Mouse (Mus musculus): Measurements from ENCODE around the gene Zfp956. TPM values are rescaled to one million over a fixed set of nuclear protein-coding genes. Genes with fewer than 3 reads are reported as not detected.
A peak's percentile ranks its signal among the peaks of the same experiment; 100 is the strongest.

Zfp956 gene
- polyA plus RNA-seq, 1 experiment = 3.0 TPM

GRCm38 (mm10) chr6:47919646-47920446 lies 33.3 kb upstream of the Zfp956 start:
- H3K9me3 ChIP-seq = 0 out of 2 replicates have a peak, but pooled peaks cover 3% of the 10 kb centered on the region
- no peak for TF ChIP-seq FLI1 (IDR thresholded peaks at IDR 0.05; ENCODE audit: low read length)
- TF ChIP-seq GATA1 (IDR thresholded peaks at IDR 0.05; ENCODE audit: borderline replicate concordance, low read length) = no peak
- H3K4me1 ChIP-seq = peaks cover 29% of the 10 kb centered on the region
- H3K4me3 ChIP-seq (replicated peaks) = peak overlapping the region; percentile 98
- H3K36me3 ChIP-seq (replicated peaks; ENCODE audit: low read length) = peaks cover 3% of the 10 kb centered on the region
- H3K27me3 ChIP-seq (replicated peaks) = no peaks in the 10 kb centered on the region

- TF ChIP-seq FLI1 (IDR thresholded peaks at IDR 0.05; ENCODE audit: low read length) = no peak
- TF ChIP-seq GATA1 (IDR thresholded peaks at IDR 0.05; ENCODE audit: borderline replicate concordance, low read length) = no peak
- Histone ChIP-seq H3K36me3 (replicated peaks; ENCODE audit: low read length) (peaks cover 5% of the 10 kb centered on the region), H3K4me1 (peaks cover 32% of the 10 kb centered on the region), H3K27me3 (replicated peaks) (no peaks in the 10 kb centered on the region), H3K9me3 (0 out of 2 replicates have a peak, but pooled peaks cover 3% of the 10 kb centered on the region), H3K4me3 (replicated peaks) (peak within 1 kb of the TSS; percentile 98)
Measured at GRCm38 (mm10) chr6:47920447-47921340, 32.5 kb upstream of the Zfp956 start, which contains the start of gene Zfp212. Zfp212 (plus strand) TSS chr6:47920476.

- peaks cover 7% of the 10 kb centered on the region for H3K27me3 ChIP-seq (replicated peaks)
- H3K4me3 ChIP-seq (replicated peaks) = no peak overlapping the region
- H3K4me1 ChIP-seq = peaks cover 3% of the 10 kb centered on the region; the same call in 1 of the 2 replicates
- peaks cover 13% of the 10 kb centered on the region for H3K36me3 ChIP-seq (replicated peaks; ENCODE audit: low read length)
- TF ChIP-seq FLI1 (IDR thresholded peaks at IDR 0.05; ENCODE audit: low read length) (no peak), GATA1 (IDR thresholded peaks at IDR 0.05; ENCODE audit: borderline replicate concordance, low read length) (no peak)
- H3K9me3 ChIP-seq = peaks cover 28% of the 10 kb centered on the region
Measured at GRCm38 (mm10) chr6:47942461-47942860, 10.7 kb upstream of the Zfp956 start.

- H3K36me3 ChIP-seq (replicated peaks; ENCODE audit: low read length) = peaks cover 13% of the 10 kb centered on the region
- H3K4me1 ChIP-seq = peaks cover 3% of the 10 kb centered on the region; the same call in 1 of the 2 replicates
- H3K9me3 ChIP-seq = peaks cover 28% of the 10 kb centered on the region
- H3K4me3 ChIP-seq (replicated peaks) = peak overlapping the region; percentile 89
- H3K27me3 ChIP-seq (replicated peaks) = peaks cover 7% of the 10 kb centered on the region
- TF ChIP-seq GATA1 (IDR thresholded peaks at IDR 0.05; ENCODE audit: borderline replicate concordance, low read length) (no peak), FLI1 (IDR thresholded peaks at IDR 0.05; ENCODE audit: low read length) (no peak)
Measured at GRCm38 (mm10) chr6:47943021-47943691, 10.0 kb upstream of the Zfp956 start.

GRCm38 (mm10) chr6:47943721-47944120 lies 9.5 kb upstream of the Zfp956 start:
- TF ChIP-seq FLI1 (IDR thresholded peaks at IDR 0.05; ENCODE audit: low read length) (no peak), GATA1 (IDR thresholded peaks at IDR 0.05; ENCODE audit: borderline replicate concordance, low read length) (no peak)
- Histone ChIP-seq H3K4me3 (replicated peaks) (peak overlapping the region; percentile 89), H3K27me3 (replicated peaks) (peaks cover 7% of the 10 kb centered on the region), H3K9me3 (peaks cover 28% of the 10 kb centered on the region), H3K4me1 (peaks cover 3% of the 10 kb centered on the region; the same call in 1 of the 2 replicates), H3K36me3 (replicated peaks; ENCODE audit: low read length) (peaks cover 13% of the 10 kb centered on the region)

GRCm38 (mm10) chr6:47947388-47947787 lies 5.8 kb upstream of the Zfp956 start:
- H3K4me3 ChIP-seq (replicated peaks) = no peak overlapping the region
- peaks cover 28% of the 10 kb centered on the region for H3K9me3 ChIP-seq
- TF ChIP-seq FLI1 (IDR thresholded peaks at IDR 0.05; ENCODE audit: low read length) = no peak
- TF ChIP-seq GATA1 (IDR thresholded peaks at IDR 0.05; ENCODE audit: borderline replicate concordance, low read length) = no peak
- peaks cover 13% of the 10 kb centered on the region; the same call in 1 of the 2 replicates for H3K4me1 ChIP-seq
- peaks cover 13% of the 10 kb centered on the region for H3K36me3 ChIP-seq (replicated peaks; ENCODE audit: low read length)
- peaks cover 14% of the 10 kb centered on the region for H3K27me3 ChIP-seq (replicated peaks)

GRCm38 (mm10) chr6:47954425-47954824 lies 1.2 kb downstream of the Zfp956 start:
- H3K36me3 ChIP-seq (replicated peaks; ENCODE audit: low read length) = peaks cover 37% of the 10 kb centered on the region
- H3K4me3 ChIP-seq (replicated peaks) = peak overlapping the region; percentile 98
- peaks cover 33% of the 10 kb centered on the region for H3K4me1 ChIP-seq
- no peaks in the 10 kb centered on the region for H3K9me3 ChIP-seq
- H3K27me3 ChIP-seq (replicated peaks) = peaks cover 4% of the 10 kb centered on the region
- no peak for TF ChIP-seq GATA1 (IDR thresholded peaks at IDR 0.05; ENCODE audit: borderline replicate concordance, low read length)
- TF ChIP-seq FLI1 (IDR thresholded peaks at IDR 0.05; ENCODE audit: low read length) = no peak

GRCm38 (mm10) chr6:47957816-47958215 lies 4.6 kb downstream of the Zfp956 start:
- Histone ChIP-seq H3K27me3 (replicated peaks) (no peaks in the 10 kb centered on the region), H3K4me3 (replicated peaks) (no peak overlapping the region), H3K4me1 (peaks cover 27% of the 10 kb centered on the region), H3K36me3 (replicated peaks; ENCODE audit: low read length) (peaks cover 68% of the 10 kb centered on the region), H3K9me3 (no peaks in the 10 kb centered on the region)
- TF ChIP-seq FLI1 (IDR thresholded peaks at IDR 0.05; ENCODE audit: low read length) = no peak
- TF ChIP-seq GATA1 (IDR thresholded peaks at IDR 0.05; ENCODE audit: borderline replicate concordance, low read length) = no peak

Data from megakaryocyte, embryonic 14.5 days (primary cell).